Mouse (Mus musculus): ENCODE measurements around the gene Itpr2.

DNA sequence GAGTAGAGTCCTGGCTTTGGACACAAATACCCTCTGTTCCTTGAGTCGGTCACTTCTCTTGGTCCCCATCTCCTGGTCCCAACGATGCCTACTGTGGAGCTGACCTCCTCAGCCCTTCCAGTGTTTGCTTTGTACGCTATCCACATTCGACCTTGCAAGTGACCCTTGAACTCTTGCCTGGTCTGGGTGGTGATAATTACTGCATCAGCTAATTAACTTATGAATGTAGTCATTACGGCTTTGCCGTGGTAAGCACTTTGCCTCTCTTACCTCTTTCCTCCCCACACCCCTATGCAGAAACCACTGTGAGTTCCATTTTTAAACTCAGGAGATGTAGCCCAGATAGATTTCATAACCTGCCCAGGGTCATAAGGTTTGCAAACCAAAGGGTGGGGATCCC is 1.8 kb downstream of the Itpr2 start:
- no peak for TF ChIP-seq CTCF (conservative IDR thresholded peaks at IDR 0.05; ENCODE audit: insufficient read depth, insufficient read length, low read depth, low read length)
- TF ChIP-seq POLR2A (IDR thresholded peaks at IDR 0.05; ENCODE audit: low read depth, low read length) = no peak

Data from kidney, adult 2 months (tissue).